Mouse (Mus musculus) lung, postnatal 0 days (tissue): ENCODE data around the gene Zbtb7b. TPM values are rescaled to one million over a fixed set of nuclear protein-coding genes. Genes with fewer than 3 reads are reported as not detected.

Experiments used
- ATAC-seq: fragments of 200-750 bp; cut with Nextera tagmentation; 2 replicates; pipeline ENCODE4 v1.8.0; 2017; ENCODE audit warnings: moderate library complexity
- DNase-seq: peaks from one replicate; pipeline ENCODE4 v3.0.0-alpha.2; 2016; ENCODE audit warnings: low spot score
- H3K27ac ChIP-seq: fragments of 300-500 bp; sonication (generic); 2 replicates; pipeline ENCODE4 v1.5.1; 2014; ENCODE audit warnings: antibody characterized with exemption, mild to moderate bottlenecking, low read length, mixed read lengths
- H3K27me3 ChIP-seq: fragments of 300-500 bp; sonication (generic); replicated peaks from 2 replicates; pipeline ENCODE4 v1.6.1; 2014; ENCODE audit warnings: low read length, mixed read lengths; ENCODE audit not compliant: insufficient read depth
- H3K36me3 ChIP-seq: fragments of 300-500 bp; sonication (generic); 2 replicates; pipeline ENCODE4 v1.6.1; 2014; ENCODE audit warnings: low read length, mixed read lengths; ENCODE audit not compliant: insufficient read depth
- H3K4me1 ChIP-seq: fragments of 300-500 bp; sonication (generic); 2 replicates; pipeline ENCODE4 v1.6.1; 2014; ENCODE audit warnings: antibody characterized with exemption, low read depth, low read length, mixed read lengths; ENCODE audit not compliant: insufficient read depth
- H3K4me2 ChIP-seq: fragments of 300-500 bp; sonication (generic); replicated peaks from 2 replicates; pipeline ENCODE4 v1.6.1; 2014; ENCODE audit warnings: low read depth, mild to moderate bottlenecking, low read length, moderate library complexity, mixed read lengths
- H3K4me3 ChIP-seq: fragments of 300-500 bp; sonication (generic); 2 replicates; pipeline ENCODE4 v1.5.1; 2014; ENCODE audit warnings: low read depth, low read length
- H3K9ac ChIP-seq: fragments of 300-500 bp; sonication (generic); replicated peaks from 2 replicates; pipeline ENCODE4 v1.6.1; 2014; ENCODE audit warnings: low read depth, mild to moderate bottlenecking
- H3K9me3 ChIP-seq: fragments of 300-500 bp; sonication (generic); 2 replicates; pipeline ENCODE4 v1.6.1; 2016; ENCODE audit warnings: low read length, mixed read lengths
- CTCF ChIP-seq: IDR thresholded peaks from 2 replicates; pipeline ENCODE4 v1.5.1; 2016; ENCODE audit warnings: antibody characterized with exemption, mild to moderate bottlenecking
- EP300 ChIP-seq: IDR thresholded peaks from 2 replicates; pipeline ENCODE4 v1.6.1; 2016; ENCODE audit warnings: antibody characterized with exemption, mild to moderate bottlenecking, control low read depth
- WGBS: fragments of 180-500 bp; shearing (Covaris S2); extraction: QIAGEN DNeasy Blood & Tissue Kit; methylation state at CpG from one replicate; pipeline ENCODE4 v1.1.7; 2014; 5-methylcytosine and 5-hydroxymethylcytosine counted together
- polyA plus RNA-seq: library from polyadenylated mRNA; unstranded; fragments of >200 nt; fragmentation: Nextera tagmentation; extraction: Ambion mirVana; gene quantifications from 2 replicates; pipeline ENCODE4 v1.2.1, GENCODE M21; 2015

Zbtb7b gene
- polyA plus RNA-seq, 1 experiment from 2014 or later, result 7.3 TPM

- WGBS, result 42% methylated on average over 6 of the region's 6 CpGs
- Histone ChIP-seq H3K4me1 (no peaks in the 10 kb centered on the region), H3K36me3 (no peaks in the 10 kb centered on the region), H3K27me3 (no peaks in the 10 kb centered on the region), H3K9me3 (no peaks in the 10 kb centered on the region), H3K4me3 (no peak overlapping the region), H3K9ac (no peak overlapping the region), H3K27ac (no peak overlapping the region), H3K4me2 (no peak overlapping the region)
- TF ChIP-seq CTCF (no peak), EP300 (peak; percentile 55; the same call in 1 of the 2 replicates)
- DNase-seq (peak; percentile 60), ATAC-seq (peak; percentile 63)
These were observed 34.9 kb downstream of the Zbtb7b start for GRCm38 (mm10) chr3:89359630-89360029.

DNA sequence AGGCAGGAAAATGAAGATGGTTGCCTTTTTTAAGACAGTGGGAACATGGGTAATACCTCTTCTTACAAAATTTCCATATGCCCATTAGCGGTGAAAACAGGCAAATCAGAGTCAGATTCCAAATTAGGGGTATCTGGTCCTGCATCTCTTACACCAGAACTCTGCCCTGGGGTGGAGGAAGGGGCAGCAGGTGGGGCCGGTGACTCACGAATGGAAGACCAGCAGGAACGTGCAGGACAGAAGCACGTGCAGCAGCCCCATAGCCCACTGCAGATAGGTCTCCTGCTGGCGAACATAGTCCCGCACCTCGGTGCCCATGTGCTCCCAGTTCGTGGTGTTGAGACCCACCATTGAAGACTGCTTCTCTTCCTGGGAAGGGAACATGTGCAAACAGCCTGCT, 38.5 kb downstream of the Zbtb7b start:
- no peak overlapping the region for H3K4me2 ChIP-seq
- no peaks in the 10 kb centered on the region for H3K4me1 ChIP-seq
- no peaks in the 10 kb centered on the region for H3K9me3 ChIP-seq
- DNase-seq (no peak), ATAC-seq (no peak)
- no peak overlapping the region for H3K27ac ChIP-seq
- no peaks in the 10 kb centered on the region for H3K36me3 ChIP-seq
- no peaks in the 10 kb centered on the region for H3K27me3 ChIP-seq
- H3K9ac ChIP-seq, result no peak overlapping the region
- 62% methylated on average over 9 of the region's 9 CpGs for WGBS
- TF ChIP-seq CTCF (no peak), EP300 (no peak)
- no peak overlapping the region for H3K4me3 ChIP-seq

DNA sequence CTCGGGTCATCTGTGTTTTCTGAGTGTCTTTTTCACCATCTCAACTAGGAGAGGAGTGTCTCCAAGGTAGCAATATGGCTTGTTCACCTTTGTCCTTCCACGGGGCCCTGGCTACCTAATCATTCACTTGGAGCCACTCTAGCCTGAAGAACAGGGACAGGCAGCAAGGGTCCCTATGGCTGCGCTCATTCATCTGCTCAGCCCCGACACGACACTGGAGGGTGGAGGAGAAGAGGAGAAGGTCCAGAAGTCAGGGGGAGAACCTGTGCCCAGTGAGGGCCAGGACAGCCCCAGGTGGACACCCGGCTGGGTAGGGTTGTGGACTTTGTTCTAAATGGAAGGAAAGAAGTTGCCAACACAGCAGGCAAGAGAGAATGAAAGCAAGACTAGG, 39.1 kb downstream of the Zbtb7b start:
- Histone ChIP-seq H3K36me3 (no peaks in the 10 kb centered on the region), H3K4me2 (no peak overlapping the region), H3K9me3 (no peaks in the 10 kb centered on the region), H3K9ac (no peak overlapping the region), H3K4me3 (no peak overlapping the region), H3K27me3 (no peaks in the 10 kb centered on the region), H3K27ac (no peak overlapping the region), H3K4me1 (no peaks in the 10 kb centered on the region)
- TF ChIP-seq EP300 (no peak), CTCF (no peak)
- ATAC-seq, result no peak
- 70% methylated on average over 6 of the region's 6 CpGs for WGBS
- no peak for DNase-seq

GRCm38 (mm10) chr3:89354816-89355511, 39.6 kb downstream of the Zbtb7b start:
- H3K27ac ChIP-seq, result no peak overlapping the region
- no peak overlapping the region for H3K4me3 ChIP-seq
- H3K9me3 ChIP-seq, result no peaks in the 10 kb centered on the region
- no peaks in the 10 kb centered on the region for H3K27me3 ChIP-seq
- DNase-seq, result peak; percentile 94
- H3K4me1 ChIP-seq, result no peaks in the 10 kb centered on the region
- ATAC-seq, result peak; percentile 85
- no peaks in the 10 kb centered on the region for H3K36me3 ChIP-seq
- TF ChIP-seq CTCF (peak; percentile 95), EP300 (peak; percentile 81)
- 12% methylated on average over 5 of the region's 5 CpGs for WGBS
- H3K4me2 ChIP-seq, result no peak overlapping the region
- H3K9ac ChIP-seq, result no peak overlapping the region

DNA sequence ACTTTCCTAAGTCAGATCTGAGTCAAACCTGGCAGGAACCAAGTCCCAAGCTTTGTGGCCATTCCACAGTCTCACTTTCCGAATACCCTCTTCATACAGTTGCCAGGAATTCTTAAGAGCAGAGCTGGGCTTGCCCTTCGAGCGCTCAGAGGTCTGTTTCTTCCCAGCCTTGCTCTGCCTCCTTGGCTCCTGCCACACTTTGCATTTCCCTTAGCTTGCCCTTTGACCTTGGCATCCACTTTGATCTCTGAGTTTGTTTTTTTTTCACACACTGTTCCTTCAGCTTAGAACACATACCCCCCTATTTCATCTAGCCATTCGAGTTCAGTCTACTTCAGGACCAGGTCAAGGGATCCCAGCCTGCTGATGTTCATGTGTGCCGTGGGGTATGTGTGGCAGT, 43.3 kb downstream of the Zbtb7b start:
- Histone ChIP-seq H3K27me3 (no peaks in the 10 kb centered on the region), H3K4me1 (no peaks in the 10 kb centered on the region), H3K9me3 (no peaks in the 10 kb centered on the region), H3K9ac (no peak overlapping the region), H3K36me3 (no peaks in the 10 kb centered on the region), H3K27ac (no peak overlapping the region), H3K4me3 (no peak overlapping the region), H3K4me2 (no peak overlapping the region)
- TF ChIP-seq EP300, result no peak
- TF ChIP-seq CTCF, result no peak
- ATAC-seq (no peak), DNase-seq (no peak)
- 52% methylated on average over 5 of the region's 5 CpGs for WGBS

DNA sequence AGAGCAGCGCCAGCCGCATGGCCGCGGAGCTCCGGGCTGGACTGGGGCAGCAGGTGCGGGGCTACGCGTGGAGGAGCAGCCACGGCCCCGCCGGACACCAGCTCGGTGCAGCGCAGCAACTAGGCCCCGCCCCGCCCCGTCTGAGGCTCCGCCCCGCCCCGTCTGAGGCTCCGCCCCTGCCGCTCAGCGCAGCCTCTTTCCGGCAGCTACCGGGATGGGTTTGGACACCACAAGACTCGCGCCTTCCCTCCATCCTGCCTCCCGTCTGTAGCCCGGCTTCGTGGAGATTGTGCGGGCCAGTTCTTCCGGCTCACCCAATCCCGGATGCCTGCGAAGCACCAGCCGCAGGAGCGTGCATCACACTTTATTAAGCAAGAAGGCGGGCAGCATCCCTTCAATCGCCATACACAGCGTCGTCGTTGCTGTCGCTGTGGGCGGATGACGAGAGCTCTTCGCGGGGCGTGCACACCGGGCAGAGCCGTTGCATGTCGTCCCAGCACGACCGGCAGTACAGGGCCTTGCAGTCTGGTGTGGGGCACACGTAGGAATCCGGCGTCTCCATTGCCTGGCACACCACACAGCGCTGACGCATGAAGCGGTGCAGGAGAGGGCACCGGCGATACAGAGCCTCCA, 44.6 kb downstream of the Zbtb7b start, which contains the start of gene Adam15:
Gene Adam15 (minus strand): TSS at position 128 of the 633 bp plus-strand sequence.
- no peaks in the 10 kb centered on the region for H3K9me3 ChIP-seq
- peak within 1 kb of the TSS; percentile 69 for H3K4me3 ChIP-seq
- peak within 1 kb of the TSS; percentile 83 for H3K27ac ChIP-seq
- H3K36me3 ChIP-seq, result 0 out of 2 replicates have a peak, but pooled peaks cover 3% of the 10 kb centered on the region
- H3K4me2 ChIP-seq, result peak within 1 kb of the TSS; percentile 94
- peak; percentile 87 for ATAC-seq
- H3K4me1 ChIP-seq, result no peaks in the 10 kb centered on the region
- WGBS, result under 1% methylated on average over 58 of the region's 59 CpGs
- no peak for TF ChIP-seq CTCF
- TF ChIP-seq EP300, result no peak
- peak within 1 kb of the TSS; percentile 70 for H3K9ac ChIP-seq
- H3K27me3 ChIP-seq, result no peaks in the 10 kb centered on the region
- DNase-seq, result peak; percentile 87
